ENCODE assay signal across 12 mouse cellular contexts in the genomic region with DNA sequence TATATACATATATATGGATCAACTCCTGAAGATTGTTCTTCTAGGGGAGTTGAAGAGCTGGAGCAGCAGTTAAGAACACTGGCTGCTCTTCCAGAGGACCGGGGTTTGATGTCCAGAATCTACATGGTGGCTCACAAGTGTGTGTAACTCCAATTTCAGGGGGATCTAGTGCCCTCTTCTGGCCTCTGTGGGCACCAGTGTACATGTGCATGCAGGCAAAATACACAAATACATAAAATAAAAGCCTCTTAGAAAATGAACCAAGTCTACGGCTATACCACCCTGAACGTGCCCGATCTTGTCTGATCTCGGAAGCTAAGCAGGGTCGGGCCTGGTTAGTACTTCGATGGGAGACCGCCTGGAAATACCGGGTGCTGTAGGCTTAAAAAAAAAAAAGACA. TPM values are rescaled to one million over a fixed set of nuclear protein-coding genes. Genes with fewer than 3 reads are reported as not detected.
DNase-seq lines count a peak whose midpoint lies in the region; ATAC-seq lines count a peak whose summit lies in the region.
"Had no signal": no experiment of that assay in that cellular context is flagged by ENCODE, and none has a peak within 500 bp of the region (broad histone marks: within the 10 kb centered on the region; RNA-seq: fewer than 3 reads in every experiment).

No protein-coding gene starts in this region.

- H3K9ac ChIP-seq in forebrain, embryonic 15.5 days (replicated peaks): no peak overlapping the region
- H3K9ac ChIP-seq in forebrain, embryonic 16.5 days (replicated peaks; ENCODE audit: low read depth, low read length): no peak overlapping the region
- no peak overlapping the region for H3K9ac ChIP-seq in midbrain, embryonic 11.5 days (ENCODE audit: low read length)
- no peak overlapping the region for H3K9ac ChIP-seq in midbrain, embryonic 16.5 days (ENCODE audit: low read depth, low read length)

- peaks cover 37% of the 10 kb centered on the region for H3K4me1 ChIP-seq in forebrain, embryonic 15.5 days
- H3K4me1 ChIP-seq in forebrain, embryonic 16.5 days (replicated peaks; ENCODE audit: control insufficient read depth, insufficient read depth, low read length): peaks cover 34% of the 10 kb centered on the region
- H3K4me1 ChIP-seq in midbrain, embryonic 11.5 days (ENCODE audit: control insufficient read depth, insufficient read depth, low read length): peaks cover 11% of the 10 kb centered on the region
- peaks cover 15% of the 10 kb centered on the region for H3K4me1 ChIP-seq in midbrain, embryonic 16.5 days (ENCODE audit: control insufficient read depth, insufficient read depth, low read length)

- H3K4me2 ChIP-seq in forebrain, embryonic 15.5 days (replicated peaks): no peak overlapping the region
- no peak overlapping the region for H3K4me2 ChIP-seq in forebrain, embryonic 16.5 days (ENCODE audit: low read length)
- no peak overlapping the region for H3K4me2 ChIP-seq in midbrain, embryonic 11.5 days
- H3K4me2 ChIP-seq in midbrain, embryonic 16.5 days (ENCODE audit: low read length): no peak overlapping the region

- no peaks in the 10 kb centered on the region for H3K36me3 ChIP-seq in forebrain, embryonic 15.5 days
- H3K36me3 ChIP-seq in forebrain, embryonic 16.5 days (ENCODE audit: control insufficient read depth, insufficient read depth): no peaks in the 10 kb centered on the region
- no peaks in the 10 kb centered on the region for H3K36me3 ChIP-seq in midbrain, embryonic 11.5 days (ENCODE audit: control insufficient read depth, insufficient read depth, low read length)
- no peaks in the 10 kb centered on the region for H3K36me3 ChIP-seq in midbrain, embryonic 16.5 days (ENCODE audit: control insufficient read depth, insufficient read depth, low read length)

- no peaks in the 10 kb centered on the region for H3K9me3 ChIP-seq in forebrain, embryonic 15.5 days
- H3K9me3 ChIP-seq in forebrain, embryonic 16.5 days (ENCODE audit: control insufficient read depth, low read length): no peaks in the 10 kb centered on the region
- H3K9me3 ChIP-seq in midbrain, embryonic 11.5 days (ENCODE audit: control insufficient read depth, low read length): no peaks in the 10 kb centered on the region
- H3K9me3 ChIP-seq in midbrain, embryonic 16.5 days (replicated peaks; ENCODE audit: control insufficient read depth, low read length, poor library complexity, severe bottlenecking): no peaks in the 10 kb centered on the region

- H3K27ac ChIP-seq in forebrain, embryonic 15.5 days (replicated peaks): peak overlapping the region; percentile 49
- H3K27ac ChIP-seq in forebrain, embryonic 16.5 days (ENCODE audit: low read length): no peak overlapping the region
- no peak overlapping the region for H3K27ac ChIP-seq in midbrain, embryonic 11.5 days (ENCODE audit: low read depth, low read length)
- H3K27ac ChIP-seq in midbrain, embryonic 16.5 days (ENCODE audit: low read length): no peak overlapping the region

- ATAC-seq in forebrain, embryonic 15.5 days (replicated peaks): no peak
- ATAC-seq in forebrain, embryonic 16.5 days: no peak
- no peak for ATAC-seq in midbrain, embryonic 11.5 days (ENCODE audit: low FRiP score)
- no peak for ATAC-seq in midbrain, embryonic 16.5 days

- WGBS in forebrain, embryonic 15.5 days: 38% methylated on average over 9 of the region's 9 CpGs
- WGBS in forebrain, embryonic 16.5 days: 39% methylated on average over 9 of the region's 9 CpGs
- 44% methylated on average over 9 of the region's 9 CpGs for WGBS in midbrain, embryonic 11.5 days
- 45% methylated on average over 9 of the region's 9 CpGs for WGBS in midbrain, embryonic 16.5 days

- peaks cover 55% of the 10 kb centered on the region for H3K27me3 ChIP-seq in forebrain, embryonic 15.5 days
- H3K27me3 ChIP-seq in forebrain, embryonic 16.5 days (replicated peaks; ENCODE audit: control insufficient read depth, insufficient read depth, low read length): peaks cover 62% of the 10 kb centered on the region
- H3K27me3 ChIP-seq in midbrain, embryonic 11.5 days (ENCODE audit: control insufficient read depth, insufficient read depth, low read length): peaks cover 49% of the 10 kb centered on the region
- H3K27me3 ChIP-seq in midbrain, embryonic 16.5 days (ENCODE audit: control insufficient read depth, insufficient read depth, low read depth, low read length): peaks cover 51% of the 10 kb centered on the region

- H3K4me3 ChIP-seq in forebrain, embryonic 15.5 days: no peak overlapping the region
- no peak overlapping the region for H3K4me3 ChIP-seq in forebrain, embryonic 16.5 days (replicated peaks; ENCODE audit: low read length)
- H3K4me3 ChIP-seq in midbrain, embryonic 11.5 days (ENCODE audit: low read depth, low read length): no peak overlapping the region
- no peak overlapping the region for H3K4me3 ChIP-seq in midbrain, embryonic 16.5 days (ENCODE audit: low read depth, low read length)
- H3K4me3 ChIP-seq: megakaryocyte, embryonic 14.5 days had no signal

- peak; percentile 84 for DNase-seq in midbrain, embryonic 11.5 days (ENCODE audit: low spot score, missing footprints)
- DNase-seq in brain, adult 2 months (ENCODE audit: low read depth, low spot score): peak; percentile 50
- peak; percentile 56 for DNase-seq in retina, embryonic 14.5 days (ENCODE audit: low spot score)
- no peak for DNase-seq in right cerebral cortex, postnatal 14 days
- no peak for DNase-seq in adrenal gland, postnatal 4 days (ENCODE audit: low spot score in 2 of 2)
- DNase-seq: cerebellum, adult 11-12 months; right cerebral cortex, adult 18-20 months had no signal

RNA-seq across cellular contexts. Expression of a gene that starts 6.0 kb away (rescaled TPM):
- 5.1 and 6.7 TPM in 2 replicates for polyA plus RNA-seq in forebrain, embryonic 15.5 days (2015; fragmentation: Nextera tagmentation; extraction: Ambion mirVana)
- polyA plus RNA-seq in forebrain, embryonic 16.5 days (2015; fragmentation: Nextera tagmentation; extraction: Ambion mirVana): 7.6 and 8.2 TPM in 2 replicates
- 0.30 TPM in 2 replicates for polyA plus RNA-seq in midbrain, embryonic 11.5 days (2014; fragmentation: Nextera tagmentation; extraction: Ambion mirVana)
- 4.2 and 6.4 TPM in 2 replicates for polyA plus RNA-seq in midbrain, embryonic 16.5 days (2015; fragmentation: Nextera tagmentation; extraction: Ambion mirVana)
- total RNA-seq in adrenal gland, postnatal 4 days (2021): under 1 TPM in 1 of 2 experiments, not detected in 1; 0.20 TPM
- total RNA-seq: hematopoietic stem cell, adult 5-6 weeks had no signal

RNA-seq across cellular contexts. Expression of a gene that starts 19.0 kb away (rescaled TPM):
- 63.5 and 70.2 TPM in 2 replicates for polyA plus RNA-seq in forebrain, embryonic 15.5 days (2015; fragmentation: Nextera tagmentation; extraction: Ambion mirVana)
- polyA plus RNA-seq in forebrain, embryonic 16.5 days (2015; fragmentation: Nextera tagmentation; extraction: Ambion mirVana): 65.1 and 66.7 TPM in 2 replicates
- 40.0 and 49.2 TPM in 2 replicates for polyA plus RNA-seq in midbrain, embryonic 11.5 days (2014; fragmentation: Nextera tagmentation; extraction: Ambion mirVana)
- 66.9 and 75.6 TPM in 2 replicates for polyA plus RNA-seq in midbrain, embryonic 16.5 days (2015; fragmentation: Nextera tagmentation; extraction: Ambion mirVana)
- total RNA-seq in adrenal gland, postnatal 4 days (2021): 10 to 100 TPM; 39.1 to 39.9 TPM

Comparison
In these comparisons a context has a peak if more than half of its experiments do, and no peak if none do; other contexts are left out.
1. DNase-seq: peak in midbrain, embryonic 11.5 days (single experiment), brain, adult 2 months (single experiment) and retina, embryonic 14.5 days (single experiment); none in right cerebral cortex, postnatal 14 days (single experiment) and adrenal gland, postnatal 4 days (0 of 2).